Mouse (Mus musculus) gastrocnemius, postnatal 36 days (tissue): ENCODE results near the gene Nbas. TPM values are rescaled to one million over a fixed set of nuclear protein-coding genes. Genes with fewer than 3 reads are reported as not detected.

ENCODE experiments used
- DNase-seq, 2 experiments: peaks; one replicate each; pipeline ENCODE4 v3.0.0; 2022
- intact Hi-C: fragments of 180-260 bp; cut with DNase I; formaldehyde crosslinking; loops from one replicate; pipeline ENCODE4 v1.15.1; 2025
- long read RNA-seq, 2 experiments: library from polyadenylated mRNA; stranded (forward); transcript quantifications; one replicate each; pipeline ENCODE4 v2.0.0; 2021
- total RNA-seq, 2 experiments: library from RNA; stranded (reverse); gene quantifications; 2 replicates each; pipeline ENCODE4 v1.2.3; 2021

The Nbas gene
- 10 to 100 TPM; 15.6 to 19.3 TPM for total RNA-seq
- long read RNA-seq, experiment 1, full-length matches to known transcripts = 1 of 19 reads
- long read RNA-seq, experiment 1, partial matches to known transcripts = 17 of 19 reads
- long read RNA-seq, experiment 1, other reads (novel, unspliced or antisense) = 1 of 19 reads
- long read RNA-seq, experiment 2, partial matches to known transcripts = 14 of 17 reads
- long read RNA-seq, experiment 2, other reads (novel, unspliced or antisense) = 3 of 17 reads

- intact Hi-C loops = no loop called here
Measured at GRCm38 (mm10) chr12:13268826-13269449, at the start of gene Nbas. Gene Nbas (plus strand): TSS chr12:13269133.

DNA sequence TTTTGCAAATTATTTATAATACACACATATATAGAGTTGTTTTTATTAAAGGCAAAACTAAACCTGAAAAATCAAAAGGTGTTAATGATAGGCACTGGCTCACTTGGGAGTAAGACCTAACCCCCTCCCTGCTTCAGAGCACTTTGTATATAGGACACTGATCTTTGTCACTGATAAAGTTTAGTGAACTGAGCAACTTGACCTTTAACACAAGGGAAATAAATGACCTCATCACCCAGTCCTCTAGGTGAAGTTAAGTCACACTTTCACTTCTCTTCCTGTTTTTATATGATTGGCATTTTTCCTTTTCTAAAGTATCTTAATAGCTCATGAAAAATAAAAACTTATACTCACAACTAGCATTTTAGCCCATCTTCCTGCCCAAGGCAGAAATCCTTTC, 26.5 kb upstream of the Nbas start:
- intact Hi-C loops = no loop called here
- no peak for DNase-seq

More at GRCm38 (mm10) chr12:13268826-13269449, at the start of gene Nbas:
- DNase-seq = peak; percentile 77 to 79

GRCm38 (mm10) chr12:13248691-13249572, 20.0 kb upstream of the Nbas start, which contains the start of gene Ddx1:
Gene Ddx1 (minus strand): TSS chr12:13249213.
- intact Hi-C loops = no loop called here
- DNase-seq = peak; percentile 61 to 69

DNA sequence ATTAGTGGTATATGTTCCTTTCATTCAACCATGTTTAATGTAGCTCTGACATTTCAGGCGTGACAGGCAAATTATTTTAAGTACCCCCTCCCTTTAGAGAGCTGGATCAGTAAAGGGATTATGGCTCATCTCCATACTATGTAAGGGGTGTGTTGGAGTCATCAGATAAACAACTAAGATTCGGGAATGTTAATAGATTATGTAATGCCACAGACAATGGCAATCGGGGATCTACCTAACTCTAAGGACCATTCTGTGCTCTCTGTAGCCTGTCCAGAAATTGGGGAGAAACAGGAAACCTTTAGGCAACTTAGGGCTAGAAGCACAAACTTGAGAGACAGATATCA, 19.4 kb upstream of the Nbas start:
- intact Hi-C loops = no loop called here
- DNase-seq = no peak

- no peak for DNase-seq
- intact Hi-C loops = no loop called here
Measured at GRCm38 (mm10) chr12:13255068-13255467, 13.9 kb upstream of the Nbas start.

- intact Hi-C loops = no loop called here
- DNase-seq = no peak
Measured at GRCm38 (mm10) chr12:13255701-13256100, 13.2 kb upstream of the Nbas start.

GRCm38 (mm10) chr12:13268412-13268811, 521 bp upstream of the Nbas start:
- DNase-seq = no peak
- intact Hi-C loops = no loop called here

- intact Hi-C loops = no loop called here
- no peak for DNase-seq
Measured at GRCm38 (mm10) chr12:13269570-13270390, 847 bp downstream of the Nbas start.

DNA sequence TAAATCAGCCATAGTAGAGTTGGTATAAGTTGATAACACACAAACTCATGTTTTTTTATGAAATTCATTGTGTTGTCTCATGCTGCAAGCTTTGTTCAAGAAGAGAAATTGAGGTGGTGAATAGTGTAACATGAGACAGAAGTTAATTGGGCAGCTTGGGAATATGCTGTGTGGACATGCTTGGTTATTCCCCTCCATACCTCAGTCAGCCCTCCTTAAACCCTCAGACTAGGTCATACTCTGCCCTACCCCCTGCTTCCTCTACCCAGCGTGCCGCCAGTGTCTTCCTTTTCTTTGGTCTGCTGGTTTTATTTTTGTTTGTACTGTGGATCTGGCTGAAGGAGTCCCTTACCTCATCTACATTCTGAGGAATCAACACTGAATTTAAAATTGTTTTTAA, 22.5 kb downstream of the Nbas start:
- intact Hi-C loops = no loop called here
- DNase-seq = no peak

- DNase-seq = no peak
- intact Hi-C loops = no loop called here
Measured at GRCm38 (mm10) chr12:13293421-13293881, 24.5 kb downstream of the Nbas start.

- intact Hi-C loops = no loop called here
- no peak for DNase-seq
Measured at GRCm38 (mm10) chr12:13303037-13303436, 34.1 kb downstream of the Nbas start.

GRCm38 (mm10) chr12:13313966-13314365, 45.0 kb downstream of the Nbas start:
- intact Hi-C loops = no loop called here
- no peak for DNase-seq

GRCm38 (mm10) chr12:13314384-13314783, 45.5 kb downstream of the Nbas start:
- intact Hi-C loops = no loop called here
- DNase-seq = no peak

DNA sequence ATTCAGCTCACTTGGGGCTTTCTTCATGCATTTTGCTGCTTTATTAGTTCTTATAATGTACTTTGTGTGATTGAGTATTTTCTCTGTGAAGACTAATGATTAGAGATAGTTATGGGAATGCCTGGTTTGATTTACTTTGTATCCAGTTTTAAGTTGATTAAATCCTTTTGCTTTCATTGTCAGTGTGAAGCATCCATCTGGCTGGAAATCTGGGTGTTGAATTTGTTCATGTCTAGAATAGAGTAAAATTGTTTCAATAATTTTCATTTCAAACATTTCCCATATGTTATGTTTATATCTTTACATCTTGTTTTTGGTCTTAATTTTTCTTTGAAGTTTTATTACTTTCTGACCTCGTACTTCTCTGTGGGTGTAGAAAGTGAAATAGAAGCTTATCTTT, 46.1 kb downstream of the Nbas start:
- DNase-seq = no peak
- intact Hi-C loops = no loop called here

DNA sequence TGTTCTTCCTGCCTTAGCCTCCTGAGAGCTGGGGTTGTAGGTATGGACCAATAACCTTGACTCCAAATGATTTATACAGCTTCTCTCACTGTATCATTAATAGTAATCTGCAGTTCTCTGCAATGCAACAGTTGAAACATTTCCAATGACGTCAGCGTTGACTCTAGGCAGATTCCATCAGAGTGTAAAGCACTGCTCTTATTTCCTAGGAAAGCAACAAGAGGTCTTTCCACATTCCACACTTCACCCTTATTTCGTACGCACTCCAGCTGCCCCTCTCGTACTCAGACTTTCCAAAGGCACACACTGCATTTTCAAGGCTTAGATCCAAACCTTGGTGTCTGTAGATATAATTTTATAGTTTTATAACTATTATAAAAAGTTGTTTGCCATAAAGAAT, 73.6 kb downstream of the Nbas start:
- DNase-seq = no peak
- intact Hi-C loops = no loop called here

DNA sequence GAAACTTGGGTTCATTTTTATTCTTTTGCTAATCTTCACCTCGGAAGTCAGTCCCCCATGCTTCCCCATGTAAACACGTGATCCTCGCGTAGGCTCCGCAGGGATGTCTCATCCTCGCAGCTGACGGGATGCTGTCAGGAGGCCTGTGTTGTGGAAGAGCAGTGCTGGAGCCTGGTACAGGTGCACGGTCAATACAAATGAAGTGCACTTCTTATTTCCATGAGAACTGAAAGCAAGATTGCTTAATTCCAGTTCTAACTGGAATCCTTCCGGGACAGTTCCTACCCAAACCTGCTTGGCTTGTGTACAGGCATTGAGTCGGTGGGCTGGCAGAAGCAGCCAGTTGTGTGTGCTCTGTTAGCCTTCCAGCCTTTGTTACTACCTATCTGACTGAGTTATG, 87.3 kb downstream of the Nbas start:
- DNase-seq = no peak
- intact Hi-C loops = no loop called here

DNA sequence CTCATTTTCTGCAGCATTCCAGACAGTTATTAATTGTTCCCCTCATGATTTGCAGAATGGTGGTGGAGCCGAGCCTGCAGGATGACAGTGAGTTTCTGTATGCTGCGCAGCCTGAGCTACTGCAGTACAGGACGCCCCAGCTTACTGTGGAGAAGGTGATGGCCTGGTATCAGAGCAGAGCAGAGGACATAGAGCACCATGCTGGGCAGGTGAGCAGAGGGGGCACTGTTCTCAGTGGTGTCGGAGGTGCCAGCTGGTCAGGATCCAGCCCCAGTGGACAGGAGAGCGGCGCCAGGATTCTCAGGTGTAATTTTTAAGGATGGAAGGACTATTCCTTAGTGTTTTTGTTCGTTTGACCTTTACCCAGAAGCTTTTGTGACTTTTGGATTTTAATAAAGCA, 87.8 kb downstream of the Nbas start:
- DNase-seq = no peak
- intact Hi-C loops = no loop called here

GRCm38 (mm10) chr12:13357229-13357628, 88.3 kb downstream of the Nbas start:
- intact Hi-C loops = no loop called here
- no peak for DNase-seq

DNA sequence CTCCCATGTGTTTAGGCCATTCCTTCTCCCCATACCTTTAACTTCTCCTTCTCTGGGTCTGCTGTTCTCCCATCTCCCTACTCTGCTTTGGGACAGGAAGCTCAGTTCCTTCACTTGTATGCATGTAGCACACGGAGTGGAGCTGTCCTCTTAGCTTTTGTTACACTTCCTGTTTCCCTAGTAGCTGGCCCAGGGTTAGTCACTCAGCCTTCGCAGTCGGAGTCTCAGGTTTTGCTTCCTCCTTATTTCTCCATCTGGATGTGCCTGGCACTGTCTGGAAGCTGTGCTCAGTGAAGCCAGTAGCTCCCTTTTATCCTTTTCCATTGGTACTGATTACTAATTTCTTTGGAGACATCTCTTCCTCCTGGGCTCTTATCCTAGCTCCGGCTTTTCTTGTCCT, 89.9 kb downstream of the Nbas start:
- no peak for DNase-seq
- intact Hi-C loops = no loop called here

DNA sequence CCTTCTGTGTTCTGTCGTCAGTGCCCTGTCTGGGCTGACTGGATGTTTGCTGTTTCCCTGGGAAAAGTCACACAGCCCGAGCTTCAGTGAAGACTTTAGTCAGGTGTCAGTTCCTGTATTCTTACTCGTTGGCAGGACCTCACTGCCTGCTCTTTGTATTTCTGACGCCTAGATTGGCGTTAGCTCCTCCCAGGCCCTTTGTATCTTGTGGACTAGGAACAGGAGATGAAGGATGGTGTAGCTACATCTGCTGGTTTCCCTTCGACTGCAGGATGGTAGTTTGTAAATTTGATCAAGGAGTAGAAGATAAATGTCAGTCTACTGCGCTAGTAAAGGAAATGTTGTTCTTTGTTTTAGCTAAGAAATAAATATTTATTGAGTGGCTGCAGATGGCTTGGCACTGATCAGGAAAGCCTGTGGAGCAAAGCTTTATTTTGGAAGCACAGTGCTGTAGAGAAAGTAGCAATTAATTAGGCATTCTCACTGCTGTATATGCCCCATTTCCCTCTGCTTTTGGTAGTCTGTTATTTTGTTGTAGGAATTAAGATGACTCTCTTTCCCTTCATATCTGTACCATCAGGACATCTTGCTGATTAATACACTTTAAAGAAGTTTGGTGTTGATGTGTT, 91.4 kb downstream of the Nbas start:
- intact Hi-C loops = no loop called here
- no peak for DNase-seq
